Mouse (Mus musculus) cerebellum, adult 18-20 months (tissue): ENCODE measurements at regions not wholly inside any gene's neighbourhood (a gene's known extent, or its start where the extent isn't known, plus 50 kb on each side); places are given as distances from the start of the nearest gene placed in this dataset.

Experiments used
- DNase-seq, 2 experiments: peaks; one replicate each; pipeline ENCODE4 v3.0.0; 2021

DNA sequence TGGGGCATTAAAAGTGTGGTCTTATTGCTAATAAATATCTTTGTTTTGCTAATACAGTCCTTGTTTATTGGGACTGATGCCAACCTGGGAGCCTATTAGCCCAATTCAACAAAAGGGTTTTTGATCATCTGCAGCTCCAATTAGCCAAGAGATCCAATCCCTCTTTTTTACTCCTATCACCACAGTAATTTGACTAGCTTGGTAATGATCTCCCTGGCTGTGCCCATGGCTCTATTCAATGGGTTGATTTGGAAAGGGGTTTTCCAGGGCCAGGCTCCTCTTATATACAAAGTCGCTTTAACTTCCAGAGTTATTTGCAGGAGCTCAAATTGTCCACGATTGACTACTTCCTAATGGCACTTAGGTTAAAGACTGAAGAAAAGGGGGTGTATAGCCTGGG is 145.1 kb upstream of the Adra1b start:
- DNase-seq: no peak

DNA sequence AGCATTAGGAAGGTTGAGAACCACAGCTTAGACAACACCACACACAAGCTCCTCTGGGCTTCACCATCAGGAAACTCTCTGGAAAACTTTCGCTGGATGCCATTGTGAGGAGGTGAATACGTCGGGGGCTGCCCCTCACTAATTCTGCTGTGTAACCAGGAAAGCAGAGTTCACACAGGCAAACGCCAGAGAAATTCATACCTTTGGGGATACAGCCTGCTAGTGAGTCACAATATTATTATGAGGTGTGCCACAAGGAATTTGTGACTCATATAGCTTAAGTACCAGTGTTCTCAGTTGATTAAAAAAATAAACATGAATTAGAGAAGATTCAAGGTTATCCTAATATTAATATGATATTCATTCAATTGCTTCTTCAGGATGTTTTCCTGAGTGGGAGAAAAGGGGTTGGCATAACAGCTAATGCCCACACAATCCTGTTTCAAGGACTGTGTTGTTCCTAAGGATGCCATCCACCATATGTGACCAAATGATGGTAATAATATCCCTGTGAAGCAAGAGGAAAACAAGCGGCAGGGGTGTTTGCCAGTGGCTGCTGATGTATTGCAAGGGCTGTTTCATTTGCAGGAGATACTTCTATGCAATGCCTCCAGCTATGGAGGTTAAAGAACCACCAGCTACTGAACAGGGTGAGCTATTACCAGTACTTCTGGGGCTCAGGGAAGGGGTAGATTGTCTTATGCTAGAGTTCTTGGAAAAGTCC is 148.4 kb upstream of the Adra1b start:
- no peak for DNase-seq

DNA sequence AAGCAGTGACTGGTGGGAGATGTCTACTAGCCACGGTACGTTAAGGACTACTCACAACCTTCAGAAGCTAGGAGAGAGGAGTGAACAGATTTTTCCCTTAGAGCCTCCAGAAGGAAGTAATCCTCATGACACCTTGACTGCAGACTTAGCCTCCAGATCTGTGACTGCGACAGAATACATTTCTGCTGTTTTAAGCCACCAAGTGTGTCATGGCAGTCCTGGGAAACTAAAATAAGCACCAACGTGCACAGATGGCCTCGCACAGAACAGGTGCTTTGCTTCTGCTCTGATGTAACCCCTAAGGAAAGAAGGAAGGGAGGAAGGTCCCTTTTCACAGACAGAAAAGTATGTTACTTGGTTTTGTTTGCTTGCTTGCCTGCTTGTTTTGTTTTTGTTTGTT is 151.5 kb upstream of the Adra1b start:
- peak; percentile 1 to 5 for DNase-seq

DNA sequence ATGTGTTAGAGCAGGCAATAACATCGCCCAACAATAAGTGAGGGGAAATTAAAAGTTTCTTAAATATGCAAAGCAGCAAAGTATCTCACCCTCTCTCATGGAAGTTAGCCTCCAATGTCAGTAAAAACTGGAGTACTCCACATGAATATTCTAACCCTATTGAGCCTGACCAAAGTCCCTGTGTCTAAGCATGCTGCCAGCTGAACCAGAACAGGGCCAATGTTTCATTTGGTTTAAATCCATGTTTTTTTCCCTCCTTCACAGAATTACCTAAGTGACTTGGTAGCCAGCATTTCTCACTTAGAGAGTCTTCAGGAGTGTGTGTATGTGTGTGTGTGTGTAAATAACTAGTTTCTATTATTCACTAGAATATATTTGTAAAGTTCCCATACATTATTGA is 161.4 kb upstream of the Adra1b start:
- DNase-seq: no peak

DNA sequence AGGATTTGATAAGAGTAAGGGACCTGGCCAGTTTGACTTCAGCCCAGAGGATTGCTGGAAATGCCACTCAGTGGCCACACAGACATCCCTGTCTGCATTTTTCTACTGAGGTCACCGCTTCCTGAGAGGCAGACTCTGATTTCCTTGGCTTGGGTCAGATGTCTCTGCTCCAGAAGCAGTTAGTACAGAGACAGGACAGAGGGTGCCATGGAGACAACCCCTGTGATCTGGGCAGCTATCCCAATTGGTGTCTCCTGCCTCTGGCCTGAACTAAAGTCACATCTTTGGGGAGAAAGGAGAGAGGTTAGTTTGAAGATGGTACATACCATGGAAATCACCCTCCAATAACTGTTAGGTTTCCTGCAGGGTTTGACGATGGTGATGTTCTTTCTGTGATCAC is 165.2 kb upstream of the Adra1b start:
- no peak for DNase-seq

DNA sequence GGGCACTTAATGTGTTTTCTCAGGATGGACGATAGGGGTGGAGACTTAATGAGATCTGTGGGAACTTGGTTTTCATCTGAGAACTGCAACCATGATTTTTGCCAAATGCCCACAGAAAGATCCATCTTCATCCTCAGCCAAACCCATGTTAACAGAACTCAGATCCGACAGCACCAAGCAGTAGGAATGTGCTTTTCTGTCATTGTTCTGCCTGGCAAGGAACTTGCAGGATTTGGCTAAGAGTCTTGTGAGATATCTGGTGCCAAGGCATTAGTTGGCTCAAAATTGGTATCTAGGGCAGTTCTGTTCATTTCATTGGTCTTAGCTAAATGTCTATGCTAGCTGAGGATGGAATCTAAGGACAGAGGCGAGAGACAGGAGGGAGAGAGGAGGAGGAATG is 182.7 kb upstream of the Adra1b start:
- DNase-seq: no peak

DNA sequence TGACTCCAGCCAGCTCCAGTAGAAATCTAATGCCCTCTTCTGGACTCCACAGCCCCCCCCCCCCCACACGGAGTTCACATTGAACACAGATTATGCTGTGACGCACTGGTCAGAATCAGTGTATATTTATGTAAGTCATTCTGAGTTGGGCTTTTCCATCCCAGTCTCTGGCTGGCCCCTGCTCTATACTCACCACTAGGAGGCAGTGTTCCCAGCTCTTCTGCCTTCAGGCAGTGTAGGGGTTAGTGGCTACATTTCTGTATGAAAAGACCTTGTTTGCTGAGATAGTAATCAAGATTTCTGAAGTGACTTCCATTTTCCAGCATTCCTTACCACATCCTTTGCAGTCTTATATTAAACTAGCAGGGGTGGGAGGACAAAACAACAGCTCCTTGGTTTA is 185.9 kb upstream of the Adra1b start:
- DNase-seq: no peak

DNA sequence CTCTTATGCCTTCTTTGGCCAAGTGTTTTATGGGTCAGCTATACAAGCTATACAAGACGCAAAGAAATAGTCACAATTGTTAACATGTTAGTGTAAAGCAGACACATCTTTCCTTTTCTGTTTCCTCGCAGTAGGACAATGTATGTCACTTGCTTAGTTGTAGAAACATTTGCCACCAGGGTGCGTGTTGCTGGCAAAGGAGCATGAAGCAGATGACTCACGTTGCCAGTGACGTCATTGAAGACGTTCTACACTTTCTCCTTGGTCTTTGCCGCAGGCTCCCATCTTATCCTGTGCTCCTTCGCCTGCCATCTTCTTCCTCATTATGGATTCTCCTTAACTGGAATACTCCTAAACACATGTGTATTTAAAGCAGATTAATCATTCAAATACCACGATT is 188.5 kb upstream of the Adra1b start:
- no peak for DNase-seq

DNA sequence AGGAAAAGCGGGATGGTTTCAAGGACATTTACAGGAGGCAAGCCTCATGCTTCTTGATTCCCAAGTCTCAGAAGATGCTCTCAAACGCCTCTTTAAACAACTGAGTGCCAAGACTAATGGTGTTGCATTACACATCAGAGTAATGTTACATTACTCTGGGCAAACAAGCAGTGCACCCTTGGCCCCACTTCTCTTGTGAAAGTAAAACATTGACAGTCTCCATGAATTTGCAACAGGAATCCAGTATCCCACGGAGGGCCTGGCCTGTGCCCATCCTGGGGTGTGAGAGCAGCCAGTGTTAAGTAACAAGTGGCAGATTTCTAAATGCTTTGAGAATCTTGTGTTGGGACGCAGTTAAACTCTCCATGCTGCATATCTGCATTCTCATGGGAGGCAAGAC is 194.3 kb upstream of the Adra1b start:
- DNase-seq: no peak

DNA sequence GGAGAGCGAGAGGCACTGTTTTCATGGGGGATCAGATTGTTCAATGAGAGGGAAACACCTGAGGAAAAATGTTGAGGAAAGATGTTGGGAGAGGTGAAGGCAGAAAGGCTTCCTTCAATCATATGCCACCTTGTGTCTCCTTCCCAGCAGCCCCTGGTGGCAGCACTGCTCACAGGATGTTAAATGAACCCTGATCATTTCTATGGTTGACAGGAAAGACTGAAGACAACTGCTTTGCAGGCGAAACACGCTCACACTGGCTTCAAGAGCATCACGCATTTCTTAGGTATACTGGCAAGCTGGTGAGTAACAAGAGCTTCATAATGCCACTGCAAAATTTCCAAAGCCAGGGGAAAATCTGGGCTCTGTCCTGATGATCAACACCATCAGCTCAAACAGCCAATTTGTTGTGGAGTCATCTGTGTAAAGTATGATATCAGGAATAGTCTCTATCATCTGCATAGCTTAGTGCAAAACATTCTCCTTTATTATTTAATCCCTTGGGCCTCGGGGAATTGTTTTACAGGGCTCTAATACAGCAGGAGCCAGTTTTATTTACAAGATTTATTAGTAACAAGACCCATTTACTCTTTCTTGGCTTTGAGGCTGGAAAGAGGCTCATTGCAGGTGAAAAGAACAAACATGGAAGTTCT is 202.3 kb upstream of the Adra1b start:
- no peak for DNase-seq

DNA sequence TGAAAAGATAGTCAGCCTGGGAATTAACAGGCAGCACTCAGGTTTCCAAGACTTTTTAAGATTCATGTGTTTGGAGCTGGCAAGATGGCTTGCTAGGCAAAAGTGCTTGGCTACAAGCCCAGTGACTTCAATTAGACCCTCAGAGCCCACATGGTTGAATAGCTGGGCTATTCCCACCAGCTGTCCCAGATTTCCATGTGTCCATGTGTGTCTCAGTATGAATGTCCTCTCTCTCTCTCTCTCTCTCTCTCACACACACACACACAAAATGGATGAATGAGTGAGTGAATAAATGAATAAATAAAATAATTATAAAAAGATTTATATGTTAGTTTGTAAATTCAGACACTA is 202.8 kb upstream of the Adra1b start:
- DNase-seq: no peak

DNA sequence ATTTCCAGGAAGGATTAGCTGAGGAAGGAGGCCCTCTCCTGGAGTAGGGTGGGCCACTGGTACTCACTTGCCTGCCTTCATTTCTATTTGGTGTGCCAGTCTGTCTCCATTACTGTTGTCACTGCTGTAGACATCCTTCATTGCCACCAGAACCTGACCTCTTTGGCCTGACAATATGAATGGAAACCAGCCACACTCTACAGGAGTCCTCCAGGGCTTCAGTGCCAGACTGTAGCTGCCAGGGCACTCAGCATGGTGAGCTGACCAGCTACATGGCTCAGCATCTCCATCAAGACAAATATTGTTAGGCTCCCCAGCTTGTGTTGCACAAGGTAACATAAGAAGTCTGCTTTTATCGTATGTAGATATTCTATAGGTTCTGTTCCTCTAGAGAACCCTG is 205.2 kb upstream of the Adra1b start:
- peak in 1 of 2 experiments; percentile 2 for DNase-seq

DNA sequence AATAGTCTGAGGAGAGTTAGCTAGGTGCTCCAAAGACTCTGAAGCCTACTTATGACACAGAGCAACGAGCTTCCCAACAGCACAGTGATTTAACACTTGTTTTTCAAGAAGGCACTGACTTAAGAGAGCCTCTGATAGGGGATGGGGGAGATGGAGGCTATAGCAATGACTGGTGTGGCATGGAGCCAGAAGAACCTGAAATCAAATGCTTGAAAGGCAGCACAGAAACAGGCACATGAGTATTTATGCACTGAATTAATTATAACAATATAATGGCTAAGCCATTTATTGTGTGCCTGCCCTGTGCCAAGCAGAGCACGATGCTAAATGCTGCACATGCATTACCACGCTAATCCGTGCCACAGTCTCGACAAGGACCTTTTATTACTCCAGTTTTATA is 210.5 kb upstream of the Adra1b start:
- DNase-seq: no peak

DNA sequence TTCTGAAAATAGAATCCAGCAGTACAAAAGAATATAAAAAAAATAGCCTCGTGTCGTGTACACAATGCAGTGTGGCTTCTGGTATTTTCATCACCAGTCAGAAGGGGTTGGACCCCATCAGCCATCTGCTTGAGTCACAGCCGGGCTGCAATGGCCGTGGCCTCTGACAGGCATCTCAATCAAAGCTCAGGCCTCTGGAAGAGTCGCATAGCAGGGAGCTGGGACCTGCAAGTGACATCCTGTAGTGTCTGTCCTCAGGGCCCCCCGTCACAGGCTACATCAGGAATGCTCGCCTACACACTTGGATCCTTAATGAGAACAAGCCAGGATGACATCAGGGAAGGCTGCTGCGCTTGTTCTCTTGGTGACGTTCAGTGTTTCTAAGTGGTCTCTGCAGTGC is 226.1 kb upstream of the Adra1b start:
- no peak for DNase-seq

DNA sequence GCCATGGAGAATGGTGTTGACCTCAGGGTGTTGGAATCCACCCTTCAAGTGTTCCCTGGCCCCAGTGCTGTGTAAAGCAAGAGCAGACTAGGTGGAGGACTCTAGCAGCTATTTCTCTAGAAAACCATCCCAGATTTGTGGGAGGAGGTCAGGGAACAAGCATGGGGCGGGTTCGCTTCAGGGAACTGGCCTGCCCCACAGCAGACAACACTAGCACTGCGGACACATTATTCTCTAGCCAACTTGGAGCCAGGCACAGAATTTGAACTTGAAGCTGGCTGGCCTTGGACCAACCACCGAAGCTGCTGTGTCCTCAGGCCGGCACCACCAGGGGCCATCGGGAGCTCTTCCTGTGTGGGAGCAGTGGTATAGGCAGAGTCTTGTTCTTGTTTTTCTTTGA is 227.5 kb upstream of the Adra1b start:
- DNase-seq: no peak

DNA sequence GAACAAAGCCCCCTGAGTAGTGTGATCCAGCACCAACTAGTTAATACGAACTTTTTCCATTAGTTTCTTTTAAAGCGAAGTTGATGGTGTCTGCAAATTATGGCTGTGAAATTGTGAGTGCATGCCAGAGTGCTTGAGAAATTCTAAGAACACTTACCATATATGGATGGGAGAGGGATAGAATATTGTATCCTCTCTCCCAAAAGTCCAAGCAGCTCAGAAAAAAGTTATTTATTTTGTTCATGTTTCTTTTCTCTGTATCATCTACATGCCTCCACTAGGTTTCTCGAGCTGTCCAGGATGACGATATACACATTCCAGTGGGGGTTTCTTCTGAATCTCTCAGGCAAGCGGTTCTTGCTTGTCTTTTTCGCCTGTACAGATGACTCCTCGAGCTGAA is 232.2 kb upstream of the Adra1b start:
- no peak for DNase-seq

DNA sequence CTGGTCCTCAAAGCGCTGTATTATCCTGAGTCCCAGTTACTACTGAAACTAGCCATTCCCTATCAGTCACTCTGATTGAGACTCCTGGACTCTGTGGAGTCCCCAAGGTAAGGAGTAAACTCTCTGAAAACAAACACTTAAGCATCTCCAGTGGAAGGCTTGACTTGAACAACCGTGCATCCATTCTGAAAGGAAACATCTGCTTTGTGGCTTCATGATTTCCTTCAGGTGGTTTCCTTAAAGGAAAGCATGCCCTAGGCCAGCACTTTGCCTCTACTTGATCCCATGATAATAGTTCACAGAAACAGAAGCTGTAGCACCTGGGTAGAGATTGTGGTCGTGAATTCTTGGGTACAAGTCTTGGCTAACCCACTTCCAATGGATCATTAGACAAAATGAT is 235.0 kb upstream of the Adra1b start:
- no peak for DNase-seq

DNA sequence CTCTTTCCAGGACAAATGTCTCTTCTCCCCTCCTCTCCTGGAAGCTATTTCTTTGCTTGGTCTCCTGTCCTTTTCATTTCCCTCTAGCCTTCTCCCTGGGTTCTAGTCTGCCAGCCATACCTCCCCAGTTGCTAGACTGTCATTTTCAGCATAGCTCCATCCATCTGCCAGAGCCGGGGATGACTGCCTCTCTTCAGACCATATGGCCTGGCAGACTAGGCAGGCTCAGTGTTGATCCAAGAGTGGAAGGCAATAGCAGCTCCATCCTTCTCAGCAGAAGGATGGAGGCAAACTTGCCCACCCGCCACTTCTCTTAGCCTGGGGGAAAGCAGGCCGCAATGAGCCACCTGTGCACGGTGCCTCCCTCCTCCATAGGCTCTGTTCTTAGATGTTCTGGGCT is 242.0 kb upstream of the Adra1b start:
- DNase-seq: no peak

DNA sequence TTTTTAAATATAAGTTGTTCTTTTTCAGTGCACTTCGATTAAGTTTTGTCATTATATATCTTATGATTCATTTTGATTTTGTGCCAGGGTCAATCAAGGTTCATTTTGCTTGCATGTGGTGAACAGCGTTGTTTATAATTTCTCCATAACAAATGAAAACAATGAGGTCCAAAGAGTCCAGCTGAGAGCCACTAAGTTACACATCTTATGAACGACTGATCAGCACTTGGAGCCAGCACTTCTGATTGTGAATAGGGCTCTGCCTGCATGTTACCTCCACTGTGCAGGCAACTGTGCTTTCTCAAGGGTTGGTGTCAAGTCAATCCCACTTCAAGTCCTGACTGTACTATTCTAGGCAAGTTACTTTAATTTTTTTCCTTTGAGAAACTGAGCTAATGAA is 243.5 kb upstream of the Adra1b start:
- no peak for DNase-seq

DNA sequence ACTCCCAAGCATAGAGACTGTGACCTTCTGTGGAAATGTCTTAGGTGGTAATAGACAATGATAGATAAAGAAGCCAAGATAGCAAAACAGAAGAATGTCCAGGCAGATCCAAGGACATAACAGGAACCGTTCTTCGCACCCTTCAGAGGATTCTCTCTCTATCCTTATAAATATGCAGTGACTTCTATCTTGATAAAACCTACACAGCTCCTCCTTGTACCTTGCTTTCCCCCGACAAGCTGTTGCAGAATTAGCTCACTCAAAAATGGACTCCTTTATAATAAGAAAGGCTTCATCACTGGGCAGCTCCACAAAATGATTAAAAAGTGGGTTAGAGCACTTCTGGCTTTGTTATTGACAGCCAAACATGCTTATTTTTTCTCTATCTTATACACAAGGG is 245.4 kb upstream of the Adra1b start:
- no peak for DNase-seq

DNA sequence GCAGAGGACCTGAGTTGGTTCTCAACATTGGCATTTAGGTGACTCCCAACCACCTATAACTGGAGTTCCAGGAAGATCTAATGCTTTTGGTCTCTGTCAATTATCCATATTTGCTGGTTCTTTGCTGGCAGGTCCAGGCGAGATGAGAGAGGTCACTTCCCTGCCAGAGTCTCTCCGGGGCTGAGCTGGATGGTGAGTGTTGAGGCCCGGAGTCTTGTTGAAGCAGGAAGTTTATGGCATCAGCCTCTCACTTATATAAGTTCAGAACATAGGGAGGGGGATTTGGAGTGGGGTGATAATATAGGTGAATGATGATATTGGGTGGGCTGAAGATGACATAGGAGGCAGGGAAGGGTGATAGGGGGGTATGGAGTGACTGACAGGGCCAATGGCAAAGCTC is 246.3 kb upstream of the Il12b start:
- no peak for DNase-seq

DNA sequence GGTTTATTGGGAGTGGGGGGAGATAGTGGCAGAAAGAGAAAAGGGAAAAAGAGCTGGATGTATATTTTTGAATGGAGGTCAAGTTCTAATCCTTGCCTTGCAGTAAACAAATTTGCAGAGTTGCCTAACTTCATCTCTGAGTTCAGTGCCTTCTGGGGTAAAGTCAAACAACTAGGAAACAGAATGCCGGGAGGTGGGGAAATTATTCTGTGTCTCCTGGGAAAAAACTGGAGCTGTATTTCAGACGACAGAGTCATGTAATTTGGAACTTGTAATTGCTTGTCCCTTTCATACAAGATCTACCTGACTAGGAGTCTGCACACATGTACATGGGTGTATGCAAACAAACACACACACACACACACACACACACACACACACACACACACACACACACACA is 244.3 kb upstream of the Il12b start:
- no peak for DNase-seq

DNA sequence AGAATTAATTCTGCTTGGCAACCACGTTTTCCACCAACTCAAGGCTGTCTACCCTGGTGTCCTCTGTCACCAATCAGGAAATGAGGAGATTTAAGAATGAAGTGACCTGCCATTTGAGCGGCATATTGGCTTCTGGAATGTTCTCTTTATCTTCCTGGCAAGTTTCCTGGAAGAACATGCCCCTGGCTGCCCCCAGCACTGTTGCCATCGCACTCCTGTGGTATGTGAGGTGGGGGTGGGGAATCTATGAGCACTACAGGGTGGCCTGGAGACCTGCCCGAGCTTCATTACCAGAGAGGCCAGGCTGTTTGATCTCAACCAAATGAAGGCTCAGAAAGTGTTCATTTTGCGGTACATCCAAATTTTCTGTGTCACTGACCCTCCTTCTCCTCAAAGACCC is 243.8 kb upstream of the Il12b start:
- DNase-seq: no peak

DNA sequence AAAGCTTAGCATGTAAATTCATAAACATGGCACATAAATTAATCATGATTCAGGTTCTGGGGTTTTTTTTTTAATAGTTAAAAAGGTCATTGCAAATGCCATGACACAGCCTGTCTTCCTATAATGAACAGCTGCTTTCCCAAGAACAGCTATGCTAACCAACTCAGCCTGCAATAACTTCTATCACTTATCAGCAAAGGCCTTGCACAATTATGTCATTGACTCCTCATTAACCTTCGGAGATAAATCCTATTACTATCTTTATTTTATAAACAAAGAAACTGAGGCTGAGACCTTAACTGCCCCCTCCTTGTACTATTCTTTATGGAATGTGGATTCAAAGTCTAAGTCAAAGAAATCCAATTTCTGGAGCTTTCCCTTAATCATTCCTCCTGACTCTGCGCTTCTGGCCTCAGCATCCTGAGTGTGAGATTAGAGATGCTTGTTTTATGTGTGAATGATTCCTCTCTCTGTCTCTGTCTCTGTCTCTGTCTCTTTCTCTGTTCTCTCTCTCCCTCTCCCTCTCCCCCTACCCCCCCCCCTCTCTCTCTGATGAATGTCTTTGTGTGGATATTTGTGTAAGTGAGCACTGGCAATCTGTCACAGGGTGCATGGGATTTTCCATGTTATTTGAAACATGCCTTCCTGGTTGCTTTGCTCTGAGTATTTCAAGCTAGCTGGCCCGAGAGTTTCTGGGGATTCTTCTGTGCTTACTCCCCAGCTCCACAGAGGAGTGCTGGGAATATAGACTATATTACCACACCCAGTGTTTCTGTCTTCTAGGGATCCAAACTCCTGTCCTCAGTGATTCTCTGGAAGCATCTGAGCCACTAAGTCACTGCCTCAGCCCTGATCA is 243.1 kb upstream of the Il12b start:
- no peak for DNase-seq
